Mouse (Mus musculus): ENCODE results near the gene Hipk2. TPM values are rescaled to one million over a fixed set of nuclear protein-coding genes. Genes with fewer than 3 reads are reported as not detected.

The Hipk2 gene
- polyA plus RNA-seq, 1 experiment from 2014 or later = 11.0 TPM

GRCm38 (mm10) chr6:38828211-38828610, 47.8 kb downstream of the Hipk2 start:
- ATAC-seq (ENCODE audit: insufficient number of reproducible peaks, insufficient read depth, low FRiP score, low read depth) = no peak
- no peaks in the 10 kb centered on the region for H3K27me3 ChIP-seq (ENCODE audit: control insufficient read depth, insufficient read depth, low read length)
- H3K36me3 ChIP-seq (ENCODE audit: control insufficient read depth, insufficient read depth, low read length) = no peaks in the 10 kb centered on the region
- H3K4me2 ChIP-seq (ENCODE audit: low read length) = no peak overlapping the region
- no peak overlapping the region for H3K9ac ChIP-seq (ENCODE audit: low read length)
- H3K4me3 ChIP-seq (ENCODE audit: control insufficient read depth in 1 of 2, insufficient read depth in 1 of 2, low read depth in 1 of 2, low read length in 2 of 2) = no peak overlapping the region
- H3K9me3 ChIP-seq (ENCODE audit: control insufficient read depth, low read length) = no peaks in the 10 kb centered on the region
- 91% methylated on average over 2 of the region's 2 CpGs for WGBS
- no peak overlapping the region for H3K27ac ChIP-seq (replicated peaks in 1 of 2; ENCODE audit: control insufficient read depth in 1 of 2, insufficient read depth in 1 of 2, low read depth in 2 of 2, low read length in 2 of 2)
- H3K4me1 ChIP-seq (ENCODE audit: control insufficient read depth in 2 of 2, insufficient read depth in 2 of 2, low read length in 2 of 2) = peaks cover 4 to 25% of the 10 kb centered on the region in 2 experiments; a peak in 3 of 4 replicates

DNA sequence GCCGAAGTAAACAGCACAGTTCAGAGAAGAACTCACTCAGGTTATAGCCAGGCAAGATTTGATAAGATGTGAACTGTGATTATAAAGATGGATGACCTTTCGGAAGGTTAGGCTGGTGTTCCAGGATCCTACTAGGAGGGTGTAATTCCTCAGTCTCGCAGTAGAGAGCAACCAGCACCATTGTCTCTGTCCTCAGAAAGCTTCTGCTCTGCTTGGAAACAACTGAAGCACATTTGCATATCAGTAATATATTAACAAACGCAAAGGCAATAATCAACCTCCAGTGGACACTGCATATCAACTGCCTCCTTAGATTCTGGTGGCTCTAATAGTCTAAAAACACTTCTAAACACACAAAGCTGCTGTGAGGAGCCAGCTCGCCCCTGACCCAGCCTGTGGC, 48.5 kb downstream of the Hipk2 start:
- no peak for ATAC-seq (ENCODE audit: insufficient number of reproducible peaks, insufficient read depth, low FRiP score, low read depth)
- peaks cover 0 to 17% of the 10 kb centered on the region in 2 experiments; a peak in 2 of 4 replicates for H3K4me1 ChIP-seq (ENCODE audit: control insufficient read depth in 2 of 2, insufficient read depth in 2 of 2, low read length in 2 of 2)
- 72% methylated on average over 5 of the region's 5 CpGs for WGBS
- H3K9ac ChIP-seq (ENCODE audit: low read length) = no peak overlapping the region
- H3K4me2 ChIP-seq (ENCODE audit: low read length) = no peak overlapping the region
- no peaks in the 10 kb centered on the region for H3K36me3 ChIP-seq (ENCODE audit: control insufficient read depth, insufficient read depth, low read length)
- H3K9me3 ChIP-seq (ENCODE audit: control insufficient read depth, low read length) = no peaks in the 10 kb centered on the region
- H3K27me3 ChIP-seq (ENCODE audit: control insufficient read depth, insufficient read depth, low read length) = no peaks in the 10 kb centered on the region
- no peak overlapping the region for H3K27ac ChIP-seq (replicated peaks in 1 of 2; ENCODE audit: control insufficient read depth in 1 of 2, insufficient read depth in 1 of 2, low read depth in 2 of 2, low read length in 2 of 2)
- H3K4me3 ChIP-seq (ENCODE audit: control insufficient read depth in 1 of 2, insufficient read depth in 1 of 2, low read depth in 1 of 2, low read length in 2 of 2) = no peak overlapping the region

DNA sequence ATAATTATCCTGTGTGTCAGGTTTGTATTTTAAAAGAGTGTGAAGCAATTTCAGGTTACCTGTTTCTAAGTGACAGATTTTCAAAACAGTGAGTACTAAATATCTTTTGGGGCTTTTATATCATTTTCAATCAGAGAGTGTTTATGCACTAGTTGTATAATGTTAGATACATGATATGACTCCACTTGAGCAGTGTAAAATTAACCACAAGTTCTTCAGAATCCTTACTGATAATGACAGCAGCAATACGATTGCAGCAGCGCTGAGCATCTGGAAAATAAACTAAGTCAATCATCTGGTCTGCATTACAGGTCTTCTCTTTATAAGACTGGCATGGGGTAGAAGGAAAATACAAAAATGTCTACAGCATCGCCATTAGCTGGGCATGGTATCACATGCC, 49.1 kb downstream of the Hipk2 start:
- Histone ChIP-seq H3K4me3 (ENCODE audit: control insufficient read depth in 1 of 2, insufficient read depth in 1 of 2, low read depth in 1 of 2, low read length in 2 of 2) (no peak overlapping the region), H3K27ac (replicated peaks in 1 of 2; ENCODE audit: control insufficient read depth in 1 of 2, insufficient read depth in 1 of 2, low read depth in 2 of 2, low read length in 2 of 2) (no peak overlapping the region), H3K36me3 (ENCODE audit: control insufficient read depth, insufficient read depth, low read length) (no peaks in the 10 kb centered on the region), H3K9me3 (ENCODE audit: control insufficient read depth, low read length) (no peaks in the 10 kb centered on the region), H3K27me3 (ENCODE audit: control insufficient read depth, insufficient read depth, low read length) (no peaks in the 10 kb centered on the region), H3K4me2 (ENCODE audit: low read length) (no peak overlapping the region), H3K9ac (ENCODE audit: low read length) (no peak overlapping the region), H3K4me1 (ENCODE audit: control insufficient read depth in 2 of 2, insufficient read depth in 2 of 2, low read length in 2 of 2) (peaks cover 0 to 13% of the 10 kb centered on the region in 2 experiments; a peak in 2 of 4 replicates)
- WGBS = 56% methylated on average over 3 of the region's 3 CpGs
- no peak for ATAC-seq (ENCODE audit: insufficient number of reproducible peaks, insufficient read depth, low FRiP score, low read depth)

GRCm38 (mm10) chr6:38825886-38826285, 50.1 kb downstream of the Hipk2 start:
- Histone ChIP-seq H3K4me2 (ENCODE audit: low read length) (no peak overlapping the region), H3K27ac (replicated peaks in 1 of 2; ENCODE audit: control insufficient read depth in 1 of 2, insufficient read depth in 1 of 2, low read depth in 2 of 2, low read length in 2 of 2) (no peak overlapping the region), H3K36me3 (ENCODE audit: control insufficient read depth, insufficient read depth, low read length) (no peaks in the 10 kb centered on the region), H3K4me1 (ENCODE audit: control insufficient read depth in 2 of 2, insufficient read depth in 2 of 2, low read length in 2 of 2) (peaks cover 0 to 12% of the 10 kb centered on the region in 2 experiments; a peak in 3 of 4 replicates), H3K9me3 (ENCODE audit: control insufficient read depth, low read length) (no peaks in the 10 kb centered on the region), H3K27me3 (ENCODE audit: control insufficient read depth, insufficient read depth, low read length) (no peaks in the 10 kb centered on the region), H3K4me3 (ENCODE audit: control insufficient read depth in 1 of 2, insufficient read depth in 1 of 2, low read depth in 1 of 2, low read length in 2 of 2) (no peak overlapping the region), H3K9ac (ENCODE audit: low read length) (no peak overlapping the region)
- ATAC-seq (ENCODE audit: insufficient number of reproducible peaks, insufficient read depth, low FRiP score, low read depth) = no peak

DNA sequence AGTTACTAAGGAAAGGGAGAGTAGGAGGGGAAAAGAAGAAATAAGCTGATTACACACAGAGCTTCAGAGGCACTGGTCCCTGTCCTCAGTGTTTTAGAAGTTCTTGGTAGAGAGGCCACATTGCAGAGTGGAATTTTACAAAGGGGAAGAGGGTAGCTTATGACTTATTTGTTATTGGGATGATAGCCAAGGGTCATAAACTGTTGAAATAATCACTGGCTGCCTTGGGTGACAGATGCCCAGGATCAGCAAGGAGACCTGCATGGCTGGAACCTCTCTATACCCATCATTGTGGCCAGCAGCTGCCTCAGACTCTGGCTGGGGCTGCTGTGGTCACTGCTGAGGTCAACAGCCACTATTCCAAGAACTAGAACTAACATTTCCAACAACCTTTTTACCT, 52.1 kb downstream of the Hipk2 start:
- no peaks in the 10 kb centered on the region for H3K9me3 ChIP-seq (ENCODE audit: control insufficient read depth, low read length)
- H3K27ac ChIP-seq (replicated peaks in 1 of 2; ENCODE audit: control insufficient read depth in 1 of 2, insufficient read depth in 1 of 2, low read depth in 2 of 2, low read length in 2 of 2) = no peak overlapping the region
- H3K9ac ChIP-seq (ENCODE audit: low read length) = no peak overlapping the region
- peaks cover 0 to 12% of the 10 kb centered on the region in 2 experiments; a peak in 3 of 4 replicates for H3K4me1 ChIP-seq (ENCODE audit: control insufficient read depth in 2 of 2, insufficient read depth in 2 of 2, low read length in 2 of 2)
- H3K27me3 ChIP-seq (ENCODE audit: control insufficient read depth, insufficient read depth, low read length) = no peaks in the 10 kb centered on the region
- no peak for ATAC-seq (ENCODE audit: insufficient number of reproducible peaks, insufficient read depth, low FRiP score, low read depth)
- peaks cover 4% of the 10 kb centered on the region for H3K36me3 ChIP-seq (ENCODE audit: control insufficient read depth, insufficient read depth, low read length)
- H3K4me3 ChIP-seq (ENCODE audit: control insufficient read depth in 1 of 2, insufficient read depth in 1 of 2, low read depth in 1 of 2, low read length in 2 of 2) = no peak overlapping the region
- no peak overlapping the region for H3K4me2 ChIP-seq (ENCODE audit: low read length)

GRCm38 (mm10) chr6:38823164-38823563, 52.8 kb downstream of the Hipk2 start:
- Histone ChIP-seq H3K27me3 (ENCODE audit: control insufficient read depth, insufficient read depth, low read length) (no peaks in the 10 kb centered on the region), H3K9me3 (ENCODE audit: control insufficient read depth, low read length) (no peaks in the 10 kb centered on the region), H3K36me3 (ENCODE audit: control insufficient read depth, insufficient read depth, low read length) (peaks cover 10% of the 10 kb centered on the region), H3K4me1 (ENCODE audit: control insufficient read depth in 2 of 2, insufficient read depth in 2 of 2, low read length in 2 of 2) (peaks cover 0 to 12% of the 10 kb centered on the region in 2 experiments; a peak in 2 of 4 replicates), H3K27ac (replicated peaks in 1 of 2; ENCODE audit: control insufficient read depth in 1 of 2, insufficient read depth in 1 of 2, low read depth in 2 of 2, low read length in 2 of 2) (no peak overlapping the region), H3K4me3 (ENCODE audit: control insufficient read depth in 1 of 2, insufficient read depth in 1 of 2, low read depth in 1 of 2, low read length in 2 of 2) (no peak overlapping the region), H3K9ac (ENCODE audit: low read length) (no peak overlapping the region), H3K4me2 (ENCODE audit: low read length) (no peak overlapping the region)
- ATAC-seq (ENCODE audit: insufficient number of reproducible peaks, insufficient read depth, low FRiP score, low read depth) = no peak
- WGBS = 93% methylated on average over 4 of the region's 4 CpGs

GRCm38 (mm10) chr6:38821686-38822085, 54.3 kb downstream of the Hipk2 start:
- no peak for ATAC-seq (ENCODE audit: insufficient number of reproducible peaks, insufficient read depth, low FRiP score, low read depth)
- Histone ChIP-seq H3K9ac (ENCODE audit: low read length) (no peak overlapping the region), H3K36me3 (ENCODE audit: control insufficient read depth, insufficient read depth, low read length) (peaks cover 20% of the 10 kb centered on the region), H3K4me3 (ENCODE audit: control insufficient read depth in 1 of 2, insufficient read depth in 1 of 2, low read depth in 1 of 2, low read length in 2 of 2) (no peak overlapping the region), H3K9me3 (ENCODE audit: control insufficient read depth, low read length) (no peaks in the 10 kb centered on the region), H3K4me1 (ENCODE audit: control insufficient read depth in 2 of 2, insufficient read depth in 2 of 2, low read length in 2 of 2) (peaks cover 0 to 7% of the 10 kb centered on the region in 2 experiments; a peak in 2 of 4 replicates), H3K27ac (replicated peaks in 1 of 2; ENCODE audit: control insufficient read depth in 1 of 2, insufficient read depth in 1 of 2, low read depth in 2 of 2, low read length in 2 of 2) (no peak overlapping the region), H3K27me3 (ENCODE audit: control insufficient read depth, insufficient read depth, low read length) (no peaks in the 10 kb centered on the region), H3K4me2 (ENCODE audit: low read length) (no peak overlapping the region)
- 54% methylated on average over 2 of the region's 2 CpGs for WGBS

DNA sequence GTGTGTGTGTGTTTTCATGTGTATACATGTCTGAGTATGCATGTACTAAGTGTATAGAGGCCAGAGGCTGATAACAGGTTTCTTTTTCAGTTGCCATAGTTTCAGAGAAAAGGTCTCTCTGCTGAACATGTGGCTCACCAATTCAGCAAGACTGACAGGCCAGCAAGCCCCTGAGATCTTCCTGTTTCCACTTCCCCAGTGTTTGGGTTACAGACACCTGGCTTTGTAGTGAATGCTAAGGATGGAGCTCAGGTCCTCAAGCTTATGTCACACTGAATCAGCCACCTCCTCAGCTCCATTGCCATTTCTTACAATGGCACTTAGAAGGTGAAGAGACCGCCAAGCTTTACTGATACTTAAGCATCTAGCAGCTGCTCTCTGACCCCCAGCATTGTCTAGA, 55.1 kb downstream of the Hipk2 start:
- ATAC-seq (ENCODE audit: insufficient number of reproducible peaks, insufficient read depth, low FRiP score, low read depth) = no peak
- H3K4me1 ChIP-seq (ENCODE audit: control insufficient read depth in 2 of 2, insufficient read depth in 2 of 2, low read length in 2 of 2) = peaks cover 4 to 13% of the 10 kb centered on the region in 2 experiments; a peak in 3 of 4 replicates
- H3K4me3 ChIP-seq (ENCODE audit: control insufficient read depth in 1 of 2, insufficient read depth in 1 of 2, low read depth in 1 of 2, low read length in 2 of 2) = no peak overlapping the region
- no peaks in the 10 kb centered on the region for H3K9me3 ChIP-seq (ENCODE audit: control insufficient read depth, low read length)
- no peak overlapping the region for H3K27ac ChIP-seq (replicated peaks in 1 of 2; ENCODE audit: control insufficient read depth in 1 of 2, insufficient read depth in 1 of 2, low read depth in 2 of 2, low read length in 2 of 2)
- peaks cover 21% of the 10 kb centered on the region for H3K36me3 ChIP-seq (ENCODE audit: control insufficient read depth, insufficient read depth, low read length)
- H3K4me2 ChIP-seq (ENCODE audit: low read length) = no peak overlapping the region
- H3K9ac ChIP-seq (ENCODE audit: low read length) = no peak overlapping the region
- 89% methylated on average over 1 of the region's 1 CpGs for WGBS
- H3K27me3 ChIP-seq (ENCODE audit: control insufficient read depth, insufficient read depth, low read length) = no peaks in the 10 kb centered on the region
